Mouse (Mus musculus) gonadal fat pad, adult 2 months (tissue): ENCODE measurements around the gene Mif4gd. TPM values are rescaled to one million over a fixed set of nuclear protein-coding genes. Genes with fewer than 3 reads are reported as not detected.

Source experiments
- DNase-seq: peaks from one replicate; pipeline ENCODE4 v3.0.0-alpha.2; 2012; ENCODE audit warnings: low read depth
- polyA plus RNA-seq: library from polyadenylated mRNA; depleted of rRNA; stranded (reverse); fragments of >200 nt; gene quantifications from 2 replicates; pipeline ENCODE4 v1.2.3, GENCODE M21; 2012; rRNA removed

Gene Mif4gd
- polyA plus RNA-seq, 1 experiment = 132 TPM

DNA sequence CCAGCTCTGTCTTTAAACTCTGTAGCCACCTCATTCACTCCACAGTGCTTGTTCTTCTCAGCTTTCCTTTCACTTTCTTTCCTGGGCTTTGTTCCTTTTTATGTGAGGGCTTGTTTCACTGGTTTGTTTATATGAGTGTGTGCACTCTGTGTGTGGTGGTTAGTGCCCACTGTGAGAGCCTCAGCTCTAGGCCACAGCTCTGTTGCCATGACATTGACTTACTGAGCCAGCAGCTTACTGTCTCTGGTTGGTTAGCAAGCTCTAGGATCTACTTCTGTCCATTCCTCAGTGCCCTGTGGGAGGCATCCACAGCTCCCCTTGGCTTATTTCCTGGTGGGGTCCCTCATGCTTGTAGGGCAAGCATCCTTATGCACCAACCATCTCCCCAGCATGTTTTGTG lies 33.7 kb downstream of the Mif4gd start:
- no peak for DNase-seq

DNA sequence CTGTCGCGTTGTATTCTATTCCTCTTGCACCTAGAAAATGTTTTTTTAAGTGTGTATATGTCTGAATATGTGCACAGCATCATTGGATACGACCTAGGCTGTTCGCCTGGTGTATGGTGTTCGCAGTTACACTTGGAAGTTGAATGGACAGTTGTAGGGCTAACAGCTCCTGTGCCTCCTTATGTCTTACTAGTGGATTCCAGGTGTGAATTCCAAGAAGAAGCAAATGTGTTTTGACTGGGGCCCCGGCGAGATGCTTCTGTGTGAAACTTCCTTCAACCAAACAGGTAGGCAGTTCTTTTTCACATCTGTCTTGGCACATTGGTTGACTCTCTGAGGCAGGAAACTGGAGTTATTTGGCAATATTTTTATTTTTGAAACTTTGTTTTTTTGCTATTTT lies 47.8 kb downstream of the Mif4gd start:
- DNase-seq = no peak

DNA sequence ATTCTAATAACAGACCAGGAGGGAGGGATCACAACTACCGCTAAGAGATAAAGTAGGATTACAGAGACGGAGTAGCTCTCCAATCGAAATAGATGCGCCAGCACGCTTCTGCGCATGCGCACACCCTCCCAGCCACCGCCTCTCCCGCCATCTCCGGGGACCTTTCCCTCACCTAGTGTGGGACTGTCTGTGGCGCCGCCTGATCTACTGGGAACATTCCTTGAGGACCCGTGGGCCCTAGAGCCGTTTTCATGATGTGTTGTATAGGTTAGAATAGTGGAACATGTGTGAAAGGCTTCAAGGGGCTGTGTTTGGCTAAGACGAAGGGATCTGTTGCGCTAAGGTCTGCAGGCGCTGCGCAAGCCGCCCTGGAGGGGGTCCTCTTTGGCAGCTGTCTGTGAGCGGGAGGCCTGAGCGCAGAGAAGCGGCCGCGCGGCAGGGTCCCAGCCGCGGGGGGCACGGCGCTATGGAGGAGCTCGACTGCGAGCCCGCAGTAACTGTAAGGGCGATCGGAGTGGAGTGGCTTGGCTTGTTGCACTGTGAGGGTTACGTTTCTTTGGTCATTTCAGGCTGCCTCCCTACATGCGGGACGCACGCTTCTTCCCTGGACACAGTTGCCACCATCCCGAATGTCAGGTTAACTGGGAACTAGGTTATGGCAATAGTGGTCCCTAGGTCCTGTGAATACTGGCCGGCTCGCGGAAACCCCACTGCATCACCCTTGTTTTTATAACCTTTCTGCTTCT lies 48.5 kb downstream of the Mif4gd start, which contains the start of gene Nup85:
Gene Nup85, plus strand, starts transcription at position 371 of the 746 bp plus-strand sequence.
- DNase-seq = no peak

DNA sequence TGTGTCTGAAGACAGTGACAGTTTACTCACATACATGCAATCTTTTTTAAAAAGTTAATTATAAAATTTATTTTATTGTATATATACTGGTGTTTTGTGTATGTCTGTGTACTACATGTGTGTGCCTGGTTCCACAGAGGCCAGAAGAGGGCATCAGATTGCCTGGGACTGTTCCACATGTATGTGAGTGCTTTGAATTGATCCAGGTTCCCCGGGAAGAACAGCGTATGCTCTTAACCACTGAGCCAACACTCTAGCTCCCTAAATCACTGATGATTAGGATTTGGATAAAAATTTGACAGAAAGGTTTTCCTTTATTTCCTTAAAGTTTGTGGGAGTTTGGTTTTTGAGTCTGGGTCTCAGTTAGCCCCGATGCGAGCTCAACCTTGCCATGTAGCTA lies 49.4 kb downstream of the Mif4gd start:
- no peak for DNase-seq

Other genes starting within 250 kb of the Mif4gd start
- 6.6 and 7.8 TPM in 2 replicates for gene Hid1, start 245.2 kb downstream of the Mif4gd start, polyA plus RNA-seq
- 7.2 and 8.2 TPM in 2 replicates for gene Cdr2l, start 231.1 kb downstream of the Mif4gd start, polyA plus RNA-seq
- gene Mrpl58, start 209.2 kb downstream of the Mif4gd start, polyA plus RNA-seq = 75.6 and 94.7 TPM in 2 replicates
- gene Atp5h, start 193.0 kb downstream of the Mif4gd start, polyA plus RNA-seq = 159 and 175 TPM in 2 replicates
- 29.1 and 31.3 TPM in 2 replicates for gene Kctd2, start 192.8 kb downstream of the Mif4gd start, polyA plus RNA-seq
- 0.57 and 1.1 TPM in 2 replicates for gene Trim80, start 172.4 kb downstream of the Mif4gd start, polyA plus RNA-seq
- gene Slc16a5, start 150.5 kb downstream of the Mif4gd start, polyA plus RNA-seq = 0.34 and 0.44 TPM in 2 replicates
- gene Armc7, start 137.3 kb downstream of the Mif4gd start, polyA plus RNA-seq = 6.7 and 8.9 TPM in 2 replicates
- gene Nt5c, start 121.1 kb downstream of the Mif4gd start, polyA plus RNA-seq = 47.8 and 48.5 TPM in 2 replicates
- gene Jpt1, start 98.6 kb downstream of the Mif4gd start, polyA plus RNA-seq = 91.5 and 128 TPM in 2 replicates
- 75.3 and 82.7 TPM in 2 replicates for gene Sumo2, start 76.7 kb downstream of the Mif4gd start, polyA plus RNA-seq
- gene Nup85, start 48.5 kb downstream of the Mif4gd start, polyA plus RNA-seq = 38.4 and 50.7 TPM in 2 replicates
- gene Mrps7, start 9.0 kb downstream of the Mif4gd start, polyA plus RNA-seq = 32.5 and 37.4 TPM in 2 replicates
- gene Gga3, start 8.9 kb downstream of the Mif4gd start, polyA plus RNA-seq = 14.5 and 19.5 TPM in 2 replicates
- 76.9 and 146 TPM in 2 replicates for gene Slc25a19, start 15.3 kb upstream of the Mif4gd start, polyA plus RNA-seq
- 41.2 and 42.4 TPM in 2 replicates for gene Grb2, start 95.6 kb upstream of the Mif4gd start, polyA plus RNA-seq
- 63.0 and 103 TPM in 2 replicates for gene Tmem94, start 152.5 kb upstream of the Mif4gd start, polyA plus RNA-seq
- 46.6 and 59.6 TPM in 2 replicates for gene Caskin2, start 200.7 kb upstream of the Mif4gd start, polyA plus RNA-seq
- gene Tsen54, start 201.8 kb upstream of the Mif4gd start, polyA plus RNA-seq = 22.6 and 24.1 TPM in 2 replicates
- 106 and 107 TPM in 2 replicates for gene Llgl2, start 211.1 kb upstream of the Mif4gd start, polyA plus RNA-seq
- 13.1 and 22.6 TPM in 2 replicates for gene Myo15b, start 245.4 kb upstream of the Mif4gd start, polyA plus RNA-seq